ENCODE assay signal across 8 mouse cellular contexts in the genomic region with DNA sequence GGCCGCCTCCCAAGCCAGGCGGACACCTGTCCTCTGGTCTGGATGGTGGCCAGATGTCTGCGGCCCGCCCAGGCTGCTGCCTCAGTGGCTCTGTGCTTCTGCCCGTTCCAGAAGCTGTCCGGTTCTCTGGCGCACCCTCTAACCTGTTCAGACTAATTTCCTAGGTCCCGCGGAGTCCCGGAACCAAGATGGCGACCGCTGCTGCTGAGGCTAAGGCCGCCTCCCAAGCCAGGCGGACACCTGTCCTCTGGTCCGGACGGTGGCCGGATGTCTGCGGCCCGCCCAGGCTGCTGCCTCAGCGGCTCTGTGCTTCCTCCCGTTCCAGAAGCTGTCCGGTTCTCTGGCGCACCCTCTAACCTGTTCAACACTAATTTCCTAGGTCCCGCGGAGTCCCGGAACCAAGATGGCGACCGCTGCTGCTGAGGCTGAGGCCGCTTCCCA.
A peak's percentile ranks its signal among the peaks of the same experiment; 100 is the strongest.
DNase-seq lines count a peak whose midpoint lies in the region; TF ChIP-seq lines count a peak whose summit lies in the region.
"Not testable (repeated sequence)": the region's sequence is repeated elsewhere in the genome, so short reads cannot be mapped to it uniquely, and the experiment has no call there.

No protein-coding gene starts in this region.

- not testable (repeated sequence) for TF ChIP-seq POLR2A in ES-Bruce4 (IDR thresholded peaks at IDR 0.05; ENCODE audit: insufficient read depth, low read length)

- TF ChIP-seq CTCF in ES-Bruce4 (IDR thresholded peaks at IDR 0.05; ENCODE audit: low read depth, low read length), result not testable (repeated sequence)

- H3K4me3 ChIP-seq in ES-Bruce4 (ENCODE audit: low read depth, low read length), result peak overlapping the region; percentile 33

- peak overlapping the region; percentile 45; the same call in 1 of the 2 replicates for H3K9ac ChIP-seq in ES-Bruce4 (ENCODE audit: low read depth, poor library complexity, severe bottlenecking)

- H3K36me3 ChIP-seq in ES-Bruce4 (ENCODE audit: control insufficient read depth, insufficient read depth, low read length, poor library complexity, severe bottlenecking), result not testable (repeated sequence)

- DNase-seq in cerebellum, adult 8-10 months, result peak; percentile 41
- peak; percentile 67 to 79 for DNase-seq in gastrocnemius, adult 8-10 months (ENCODE audit: low spot score in 2 of 2)
- peak; percentile 82 for DNase-seq in heart, postnatal 4 days
- peak; percentile 47 for DNase-seq in layer of hippocampus, adult 9-11 months
- peak; percentile 70 to 78 for DNase-seq in lung, adult 18-20 months
- peak; percentile 83 to 90 for DNase-seq in right cerebral cortex, postnatal 10 days (ENCODE audit: low spot score in 2 of 2)
- DNase-seq in thymus, postnatal 14 days, result peak; percentile 68

- H3K27ac ChIP-seq in ES-Bruce4 (ENCODE audit: insufficient read depth, low read length), result not testable (repeated sequence)

- TF ChIP-seq EP300 in ES-Bruce4 (IDR thresholded peaks at IDR 0.05; ENCODE audit: insufficient read depth, low read depth, low read length), result not testable (repeated sequence)

- H3K27me3 ChIP-seq in ES-Bruce4 (ENCODE audit: control insufficient read depth, insufficient read depth, low read length, poor library complexity, severe bottlenecking), result not testable (repeated sequence)

- not testable (repeated sequence) for H3K9me3 ChIP-seq in ES-Bruce4 (replicated peaks; ENCODE audit: control insufficient read depth, insufficient read depth, low read length, poor library complexity, severe bottlenecking)

- not testable (repeated sequence) for H3K4me1 ChIP-seq in ES-Bruce4 (ENCODE audit: control insufficient read depth, insufficient read depth, low read length)
